Mouse (Mus musculus): Measurements from ENCODE around the gene Myh3.

- TF ChIP-seq EP300 (IDR thresholded peaks at IDR 0.05) (no peak), CTCF (IDR thresholded peaks at IDR 0.05) (no peak)
Observed at GRCm38 (mm10) chr11:67083712-67084340, 5.7 kb downstream of the Myh3 start.
